Mouse (Mus musculus): ENCODE measurements around the gene Cacng5. TPM values are rescaled to one million over a fixed set of nuclear protein-coding genes. Genes with fewer than 3 reads are reported as not detected.

The Cacng5 gene
- not detected in 2 replicates for polyA plus RNA-seq (2012)

GRCm38 (mm10) chr11:107914634-107915226 is at the start of gene Cacng5:
Cacng5 (minus strand) TSS chr11:107915055.
- TF ChIP-seq GATA1 (IDR thresholded peaks at IDR 0.05; ENCODE audit: low read length) = no peak

- no peak for TF ChIP-seq GATA1 (IDR thresholded peaks at IDR 0.05; ENCODE audit: low read length)
Observed at GRCm38 (mm10) chr11:107957566-107958350, 42.9 kb upstream of the Cacng5 start.

GRCm38 (mm10) chr11:107955191-107956062 is 40.6 kb upstream of the Cacng5 start:
- TF ChIP-seq GATA1 (IDR thresholded peaks at IDR 0.05; ENCODE audit: low read length) = no peak

GRCm38 (mm10) chr11:107951431-107951830 is 36.6 kb upstream of the Cacng5 start:
- no peak for TF ChIP-seq GATA1 (IDR thresholded peaks at IDR 0.05; ENCODE audit: low read length)

GRCm38 (mm10) chr11:107950658-107951057 is 35.8 kb upstream of the Cacng5 start:
- no peak for TF ChIP-seq GATA1 (IDR thresholded peaks at IDR 0.05; ENCODE audit: low read length)

- TF ChIP-seq GATA1 (IDR thresholded peaks at IDR 0.05; ENCODE audit: low read length) = no peak
Observed at GRCm38 (mm10) chr11:107950211-107950610, 35.4 kb upstream of the Cacng5 start.

GRCm38 (mm10) chr11:107947951-107948350 is 33.1 kb upstream of the Cacng5 start:
- no peak for TF ChIP-seq GATA1 (IDR thresholded peaks at IDR 0.05; ENCODE audit: low read length)

GRCm38 (mm10) chr11:107946823-107947222 is 32.0 kb upstream of the Cacng5 start:
- no peak for TF ChIP-seq GATA1 (IDR thresholded peaks at IDR 0.05; ENCODE audit: low read length)

- no peak for TF ChIP-seq GATA1 (IDR thresholded peaks at IDR 0.05; ENCODE audit: low read length)
Observed at GRCm38 (mm10) chr11:107936929-107937328, 22.1 kb upstream of the Cacng5 start.

GRCm38 (mm10) chr11:107931721-107932120 is 16.9 kb upstream of the Cacng5 start:
- TF ChIP-seq GATA1 (IDR thresholded peaks at IDR 0.05; ENCODE audit: low read length) = no peak

- TF ChIP-seq GATA1 (IDR thresholded peaks at IDR 0.05; ENCODE audit: low read length) = no peak
Observed at GRCm38 (mm10) chr11:107931288-107931687, 16.4 kb upstream of the Cacng5 start.

GRCm38 (mm10) chr11:107929712-107930111 is 14.9 kb upstream of the Cacng5 start:
- TF ChIP-seq GATA1 (IDR thresholded peaks at IDR 0.05; ENCODE audit: low read length) = no peak

GRCm38 (mm10) chr11:107919852-107920508 is 5.1 kb upstream of the Cacng5 start:
- no peak for TF ChIP-seq GATA1 (IDR thresholded peaks at IDR 0.05; ENCODE audit: low read length)

- no peak for TF ChIP-seq GATA1 (IDR thresholded peaks at IDR 0.05; ENCODE audit: low read length)
Observed at GRCm38 (mm10) chr11:107917721-107918235, 2.9 kb upstream of the Cacng5 start.

- no peak for TF ChIP-seq GATA1 (IDR thresholded peaks at IDR 0.05; ENCODE audit: low read length)
Observed at GRCm38 (mm10) chr11:107913317-107913716, 1.5 kb downstream of the Cacng5 start.
